Mouse (Mus musculus): ENCODE data around the gene Pdcd1lg2.
"Not testable (repeated sequence)": the region's sequence is repeated elsewhere in the genome, so short reads cannot be mapped to it uniquely, and the experiment has no call there.

Pdcd1lg2 gene

DNA sequence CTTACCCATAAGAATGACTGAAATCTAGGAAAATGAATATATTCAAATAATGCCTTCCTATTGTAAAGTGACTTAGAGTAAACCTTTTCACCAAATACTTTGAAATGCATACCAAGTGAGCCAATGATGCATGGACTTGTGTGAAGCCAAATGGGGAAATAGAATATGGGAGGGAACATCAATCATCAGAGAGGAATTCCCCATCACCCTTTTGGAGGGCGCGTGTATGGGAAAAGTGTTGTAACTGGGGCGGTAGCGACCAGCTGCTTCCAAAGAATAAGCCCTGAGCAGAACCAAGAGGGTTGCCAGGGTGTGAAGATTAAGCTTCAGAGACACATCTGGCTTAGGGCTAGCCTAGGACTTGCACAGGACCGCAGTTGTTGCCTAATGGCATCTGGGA, 27.4 kb upstream of the Pdcd1lg2 start:
- no peak for DNase-seq (ENCODE audit: low spot score)

DNA sequence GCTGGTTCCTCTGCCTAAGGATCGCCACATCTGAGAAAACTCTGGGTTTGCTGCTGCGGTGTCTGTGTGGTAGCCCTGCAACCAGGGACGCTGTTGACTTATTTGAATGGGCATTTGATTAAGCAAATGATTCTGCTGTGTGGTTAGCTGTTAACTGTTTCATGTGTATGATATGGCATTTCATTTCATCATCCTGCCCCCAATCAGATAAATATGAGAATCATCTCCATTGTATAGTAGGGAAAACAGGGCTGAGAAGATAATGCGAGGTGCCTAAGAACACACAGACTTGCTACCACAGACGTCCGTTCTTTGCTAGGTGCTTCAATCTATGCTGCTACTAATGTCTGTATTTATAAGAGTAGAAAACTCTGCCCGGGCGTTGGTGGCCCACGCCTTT, 26.3 kb upstream of the Pdcd1lg2 start:
- DNase-seq (ENCODE audit: low spot score), result no peak

DNA sequence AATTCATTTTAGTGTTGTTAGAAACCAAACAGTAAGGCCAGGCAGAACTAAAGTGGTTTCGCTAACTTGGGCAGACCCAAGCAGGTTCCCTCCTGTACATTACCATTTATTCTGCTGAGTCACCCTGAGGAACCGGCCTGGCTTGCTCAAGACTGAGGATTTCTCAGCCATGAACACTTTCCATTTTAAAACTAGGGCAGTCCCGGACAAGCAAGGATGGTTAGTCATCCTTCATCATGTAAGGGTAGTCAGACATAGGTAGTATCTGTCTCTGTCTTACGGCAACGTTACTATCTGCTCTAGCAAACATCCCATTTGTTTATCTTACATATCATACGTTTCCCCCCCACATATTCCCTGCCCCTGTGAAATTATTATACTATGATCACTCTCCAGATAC, 25.7 kb upstream of the Pdcd1lg2 start:
- DNase-seq (ENCODE audit: low spot score), result no peak

GRCm38 (mm10) chr19:29385822-29386221, 24.9 kb upstream of the Pdcd1lg2 start:
- no peak for DNase-seq (ENCODE audit: low spot score)

- DNase-seq (ENCODE audit: low spot score), result no peak
Measured at GRCm38 (mm10) chr19:29388818-29389217, 21.9 kb upstream of the Pdcd1lg2 start.

DNA sequence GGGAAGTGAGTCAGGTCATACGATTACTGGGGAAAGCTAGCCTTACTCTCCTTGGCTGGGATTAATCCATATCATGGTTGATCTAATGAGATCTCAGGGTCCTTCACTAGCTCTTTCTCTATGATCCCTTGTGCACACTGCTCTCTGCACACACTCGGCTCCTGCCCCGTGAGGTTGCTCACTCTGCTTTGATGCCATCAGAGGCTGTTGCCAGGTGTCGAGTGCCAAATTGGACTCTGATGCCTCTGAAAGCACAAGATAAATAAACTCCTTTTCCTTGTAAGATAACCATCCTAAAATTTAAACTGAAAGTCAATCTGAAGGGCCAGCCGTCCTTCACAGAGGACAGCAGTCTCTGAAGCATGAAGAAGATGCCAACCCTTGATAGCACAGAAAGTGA, 20.2 kb upstream of the Pdcd1lg2 start:
- DNase-seq (ENCODE audit: low spot score), result no peak

DNA sequence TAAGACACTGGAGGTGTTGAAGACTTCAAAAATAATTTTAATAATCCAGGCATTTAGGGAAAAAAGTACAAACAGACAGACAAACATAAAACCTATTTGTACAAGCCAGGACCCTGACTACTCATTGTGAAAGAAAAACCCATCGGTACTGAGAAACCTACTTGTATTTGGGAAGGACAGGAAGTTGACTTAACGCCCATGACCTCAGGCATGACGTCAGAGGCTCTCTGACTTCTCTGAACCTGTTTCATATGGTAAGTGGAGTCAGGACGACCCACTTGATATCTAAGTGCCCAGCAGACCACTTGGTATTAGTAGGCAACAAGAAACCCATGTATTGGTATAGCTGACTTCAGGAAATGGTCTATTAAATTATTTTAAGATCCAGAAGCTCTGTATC, 19.4 kb upstream of the Pdcd1lg2 start:
- DNase-seq (ENCODE audit: low spot score), result no peak

DNA sequence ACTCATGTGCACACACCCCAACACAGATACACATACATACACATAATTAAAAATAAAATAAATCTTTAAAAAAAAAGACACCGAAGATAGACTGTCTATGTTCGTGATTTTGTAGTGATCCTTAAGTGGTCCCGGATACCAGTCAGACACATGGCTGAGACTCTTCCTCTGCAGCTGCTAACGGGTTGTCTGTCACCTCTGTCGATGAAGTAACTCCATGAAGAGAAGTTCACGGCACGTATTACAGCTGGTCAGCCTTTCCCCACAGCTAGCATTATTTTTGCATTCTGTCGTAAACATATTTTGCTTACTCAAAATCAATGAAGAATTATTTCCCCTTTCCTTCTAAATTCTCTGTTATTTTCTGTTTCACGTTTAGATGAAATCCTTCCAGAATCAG, 17.4 kb upstream of the Pdcd1lg2 start:
- DNase-seq (ENCODE audit: low spot score), result no peak

DNA sequence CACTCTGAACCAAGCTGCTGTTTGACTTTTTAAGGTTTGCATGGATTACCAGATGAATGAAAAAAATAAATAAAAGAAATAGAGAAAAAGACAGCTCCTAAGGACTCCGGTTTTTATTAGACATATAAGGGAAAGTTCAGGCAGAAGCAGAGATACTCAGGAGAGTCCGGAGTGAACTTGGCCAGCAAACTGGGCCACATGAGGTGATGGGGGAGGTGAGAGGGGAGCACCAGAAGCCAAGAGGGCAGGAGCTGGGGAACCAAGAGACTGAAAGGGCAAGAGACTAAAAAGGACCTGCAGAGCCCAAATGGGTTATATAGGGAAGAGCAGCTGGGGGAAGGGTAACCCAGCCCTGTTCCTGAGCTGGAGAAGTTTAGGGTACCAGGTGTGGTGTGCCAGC, 16.0 kb upstream of the Pdcd1lg2 start:
- DNase-seq (ENCODE audit: low spot score), result no peak

GRCm38 (mm10) chr19:29396353-29396752, 14.4 kb upstream of the Pdcd1lg2 start:
- DNase-seq (ENCODE audit: low spot score), result no peak

GRCm38 (mm10) chr19:29399786-29400185, 10.9 kb upstream of the Pdcd1lg2 start:
- no peak for DNase-seq (ENCODE audit: low spot score)

GRCm38 (mm10) chr19:29400466-29400865, 10.3 kb upstream of the Pdcd1lg2 start:
- no peak for DNase-seq (ENCODE audit: low spot score)

DNA sequence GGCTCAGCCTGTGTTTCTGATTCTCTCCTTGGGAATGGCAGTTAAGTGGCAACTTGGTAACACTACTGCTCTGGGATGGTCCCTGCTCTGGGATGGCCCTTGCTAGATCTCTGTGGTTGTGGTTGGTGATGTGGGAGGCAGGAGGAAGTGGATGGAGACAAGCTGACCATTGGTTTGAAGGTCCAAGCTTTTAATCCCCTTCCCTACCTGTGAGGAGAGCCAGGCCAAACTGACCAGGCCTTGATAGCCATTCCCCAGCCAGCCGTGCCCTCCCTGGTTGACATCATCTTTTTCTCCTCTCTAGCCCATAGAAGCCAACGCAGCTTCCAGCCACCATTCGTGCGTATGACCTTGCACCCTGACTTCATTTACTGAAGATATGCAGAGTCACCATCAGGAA, 8.1 kb upstream of the Pdcd1lg2 start:
- no peak for DNase-seq (ENCODE audit: low spot score)

DNA sequence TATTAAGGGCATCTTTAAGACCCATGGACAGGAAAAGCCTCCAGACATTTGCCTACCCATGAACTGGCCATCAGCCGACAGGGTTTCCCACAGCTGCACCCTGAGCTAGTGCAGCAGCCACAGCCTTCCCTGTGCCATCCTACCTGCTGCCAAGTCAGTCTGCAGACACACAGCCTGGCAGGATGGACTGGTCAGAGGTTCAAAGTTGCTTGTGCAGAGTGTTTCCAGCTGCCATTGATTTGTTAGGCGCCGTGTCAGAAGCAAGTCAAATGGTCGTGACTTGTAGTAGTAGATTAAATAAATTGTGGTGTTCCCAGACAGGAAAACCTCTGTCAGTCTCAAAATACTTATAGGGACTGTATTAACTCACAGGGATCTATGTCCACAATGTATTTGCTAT, 7.5 kb upstream of the Pdcd1lg2 start:
- DNase-seq (ENCODE audit: low spot score), result no peak

GRCm38 (mm10) chr19:29405388-29405787, 5.3 kb upstream of the Pdcd1lg2 start:
- no peak for DNase-seq (ENCODE audit: low spot score)

GRCm38 (mm10) chr19:29406042-29407017, 4.4 kb upstream of the Pdcd1lg2 start:
- no peak for DNase-seq (ENCODE audit: low spot score)

- peak; percentile 35 for DNase-seq (ENCODE audit: low spot score)
Measured at GRCm38 (mm10) chr19:29412476-29413420, 2.0 kb downstream of the Pdcd1lg2 start.

DNA sequence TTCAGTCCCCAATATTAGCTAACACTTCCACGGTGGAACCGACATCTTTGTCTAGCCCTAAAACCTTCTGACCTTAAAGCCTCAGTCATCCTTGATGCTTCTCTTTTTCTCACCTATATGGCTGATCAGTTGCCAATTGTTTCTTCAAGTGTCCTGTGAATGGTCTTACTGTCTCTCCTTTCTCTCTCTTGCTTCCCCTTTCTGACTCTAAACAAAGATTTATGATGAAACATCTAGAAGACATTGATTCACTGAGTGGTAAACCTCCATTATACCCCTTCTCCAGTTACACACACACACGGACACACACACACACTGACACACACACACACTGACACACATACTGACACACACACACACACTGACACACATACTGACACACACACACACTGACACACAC, 3.8 kb downstream of the Pdcd1lg2 start:
- no peak for DNase-seq (ENCODE audit: low spot score)

DNA sequence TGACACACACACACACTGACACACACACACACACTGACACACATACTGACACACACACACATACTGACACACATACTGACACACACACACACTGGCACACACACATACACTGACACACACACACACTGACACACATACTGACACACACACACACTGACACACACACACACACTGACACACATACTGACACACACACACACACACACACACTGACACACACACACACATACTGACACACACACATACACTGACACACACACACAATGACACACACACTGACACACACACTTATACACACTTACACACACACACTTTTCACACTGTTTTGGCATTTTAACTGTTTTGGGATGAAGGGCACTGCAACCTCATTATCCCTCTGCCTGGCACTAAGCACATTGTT, 4.2 kb downstream of the Pdcd1lg2 start:
- not testable (repeated sequence) for DNase-seq (ENCODE audit: low spot score)

DNA sequence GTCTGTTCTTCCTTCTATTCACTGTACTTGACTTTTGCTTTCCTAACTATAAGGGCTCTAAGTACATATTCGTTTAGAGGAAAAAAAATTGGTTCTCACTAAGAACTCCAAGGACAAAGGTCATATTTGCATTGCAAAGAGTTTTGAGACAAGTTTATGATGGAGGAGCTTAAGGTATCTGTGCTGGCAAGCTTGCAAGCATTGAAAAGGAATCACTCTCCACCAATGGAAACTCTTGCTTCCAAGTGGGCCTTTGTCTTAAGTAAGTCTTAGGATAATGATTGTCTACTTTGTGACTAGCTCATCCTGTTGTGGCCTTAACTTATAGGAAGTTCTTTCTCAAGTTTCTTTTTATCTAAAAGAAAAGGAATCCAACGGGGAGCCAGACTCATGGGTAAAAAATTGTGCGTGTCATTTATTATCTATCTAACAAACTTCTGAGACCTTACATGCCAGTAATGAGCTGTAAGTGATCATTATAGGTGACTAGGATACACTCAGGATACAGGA, 5.7 kb downstream of the Pdcd1lg2 start:
- DNase-seq (ENCODE audit: low spot score), result no peak

DNA sequence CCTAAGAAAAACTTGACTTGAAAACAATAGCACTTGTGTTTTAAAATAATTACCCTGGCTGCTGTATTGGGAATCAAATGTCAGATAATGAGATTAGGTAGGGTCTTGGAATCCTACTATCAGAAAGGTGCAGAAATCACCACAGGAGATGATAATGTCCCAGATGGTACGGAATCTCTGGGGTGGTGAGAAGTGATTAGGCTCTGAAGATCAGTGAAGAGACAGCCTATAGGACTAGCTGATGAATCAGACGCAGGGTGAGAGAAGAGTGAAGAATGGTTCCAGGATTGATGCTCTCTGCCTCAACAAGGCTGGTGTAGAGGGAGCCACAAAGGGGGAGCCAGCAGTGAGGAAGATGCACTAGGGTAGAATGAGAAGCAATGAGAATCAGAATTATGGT, 6.5 kb downstream of the Pdcd1lg2 start:
- no peak for DNase-seq (ENCODE audit: low spot score)

GRCm38 (mm10) chr19:29417894-29418293, 7.2 kb downstream of the Pdcd1lg2 start:
- no peak for DNase-seq (ENCODE audit: low spot score)

Measured in lung, postnatal 25 days (tissue).